Mouse (Mus musculus) liver, postnatal 0 days (tissue): Measurements from ENCODE around the gene Sh3d19. TPM values are rescaled to one million over a fixed set of nuclear protein-coding genes. Genes with fewer than 3 reads are reported as not detected.

ENCODE experiments used
- ATAC-seq: fragments of 200-750 bp; cut with Nextera tagmentation; 2 replicates; pipeline ENCODE4 v1.8.0; 2017; ENCODE audit warnings: mild to moderate bottlenecking, moderate library complexity
- DNase-seq: peaks from one replicate; pipeline ENCODE4 v3.0.0-alpha.2; 2016
- H3K27ac ChIP-seq: fragments of 300-500 bp; sonication (generic); 2 replicates; pipeline ENCODE4 v1.5.1; 2014; ENCODE audit warnings: antibody characterized with exemption, moderate library complexity, mild to moderate bottlenecking, low read depth
- H3K27me3 ChIP-seq: fragments of 300-500 bp; sonication (generic); 2 replicates; pipeline ENCODE4 v1.6.1; 2014; ENCODE audit warnings: low read length, control low read depth, mixed read lengths; ENCODE audit not compliant: insufficient read depth
- H3K36me3 ChIP-seq: fragments of 300-500 bp; sonication (generic); replicated peaks from 2 replicates; pipeline ENCODE4 v1.6.1; 2014; ENCODE audit warnings: mild to moderate bottlenecking, control low read depth, low read length, moderate library complexity, mixed read lengths; ENCODE audit not compliant: insufficient read depth
- H3K4me1 ChIP-seq: fragments of 300-500 bp; sonication (generic); 2 replicates; pipeline ENCODE4 v1.6.1; 2014; ENCODE audit warnings: antibody characterized with exemption, mild to moderate bottlenecking, control low read depth; ENCODE audit not compliant: insufficient read depth
- H3K4me2 ChIP-seq: fragments of 300-500 bp; sonication (generic); 2 replicates; pipeline ENCODE4 v1.6.1; 2014; ENCODE audit warnings: low read depth, mild to moderate bottlenecking, low read length, moderate library complexity, mixed read lengths
- H3K4me3 ChIP-seq: fragments of 300-500 bp; sonication (generic); 2 replicates; pipeline ENCODE4 v1.5.1; 2014; ENCODE audit warnings: low read depth, low read length
- H3K9ac ChIP-seq: fragments of 300-500 bp; sonication (generic); replicated peaks from 2 replicates; pipeline ENCODE4 v1.6.1; 2014; ENCODE audit warnings: mild to moderate bottlenecking, moderate library complexity
- H3K9me3 ChIP-seq: fragments of 300-500 bp; sonication (generic); 2 replicates; pipeline ENCODE4 v1.6.1; 2016; ENCODE audit warnings: mild to moderate bottlenecking, control low read depth, low read length, mixed read lengths
- CTCF ChIP-seq: sonication (generic); IDR thresholded peaks from 2 replicates; pipeline ENCODE4 v1.5.1; 2016; ENCODE audit warnings: antibody characterized with exemption, low read depth
- EP300 ChIP-seq: IDR thresholded peaks from 2 replicates; pipeline ENCODE4 v1.6.1; 2016; ENCODE audit warnings: antibody characterized with exemption, low read depth, mild to moderate bottlenecking
- WGBS: fragments of 180-500 bp; shearing (Covaris S2); extraction: QIAGEN DNeasy Blood & Tissue Kit; methylation state at CpG from one replicate; pipeline ENCODE4 v1.1.7; 2014; ENCODE audit not compliant: insufficient replicate concordance; 5-methylcytosine and 5-hydroxymethylcytosine counted together
- polyA plus RNA-seq: library from polyadenylated mRNA; unstranded; fragments of >200 nt; fragmentation: Nextera tagmentation; extraction: Ambion mirVana; gene quantifications from 2 replicates; pipeline ENCODE4 v1.2.1, GENCODE M21; 2015

The Sh3d19 gene
- polyA plus RNA-seq, 1 experiment from 2014 or later, result 11.4 TPM

DNA sequence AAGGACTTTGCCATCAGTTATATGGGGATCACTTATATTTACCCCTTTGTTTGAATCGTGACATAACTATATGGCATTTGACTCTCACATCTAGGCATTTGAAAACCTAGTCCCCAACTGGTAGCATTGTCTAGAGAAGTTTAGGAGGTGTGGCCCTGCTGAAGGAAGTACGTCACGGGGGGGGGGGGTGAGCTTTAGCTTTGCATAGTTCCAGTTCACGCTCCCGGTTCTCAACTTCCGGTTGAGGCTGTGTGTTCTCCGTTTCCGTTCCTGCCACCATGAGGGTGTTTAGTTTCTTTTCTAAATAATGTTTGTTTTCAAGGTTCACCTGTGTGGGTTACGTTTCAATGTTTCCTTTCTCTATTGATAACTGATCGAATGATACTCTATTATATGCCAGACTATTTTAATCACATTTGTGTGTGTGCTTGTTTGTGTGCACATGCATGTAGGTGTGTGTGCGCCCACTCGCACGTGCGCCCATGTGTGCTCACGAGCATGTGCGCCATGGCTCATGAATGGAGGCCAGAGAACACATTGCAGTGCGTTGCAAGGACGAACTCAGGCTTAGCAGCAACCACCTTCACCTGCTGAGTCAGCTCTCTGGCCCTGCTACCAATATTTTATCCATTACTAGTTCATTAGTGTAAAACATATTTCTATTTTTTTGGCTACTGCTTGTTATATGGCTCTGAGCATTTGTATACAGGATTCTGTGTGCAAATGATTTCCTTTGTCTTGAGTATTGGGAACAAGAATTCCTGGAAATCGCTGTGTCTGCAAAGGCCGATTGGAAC lies 54.6 kb downstream of the Sh3d19 start:
- TF ChIP-seq EP300 (no peak), CTCF (no peak)
- WGBS, result 86% methylated on average over 20 of the region's 20 CpGs
- Histone ChIP-seq H3K4me2 (no peak overlapping the region), H3K4me3 (no peak overlapping the region), H3K9ac (no peak overlapping the region), H3K4me1 (no peaks in the 10 kb centered on the region), H3K36me3 (no peaks in the 10 kb centered on the region), H3K9me3 (no peaks in the 10 kb centered on the region), H3K27me3 (no peaks in the 10 kb centered on the region), H3K27ac (no peak overlapping the region)
- DNase-seq (no peak), ATAC-seq (no peak)

GRCm38 (mm10) chr3:86028658-86029375 lies 57.9 kb downstream of the Sh3d19 start:
- H3K9ac ChIP-seq, result no peak overlapping the region
- H3K36me3 ChIP-seq, result no peaks in the 10 kb centered on the region
- H3K4me2 ChIP-seq, result no peak overlapping the region
- H3K27me3 ChIP-seq, result no peaks in the 10 kb centered on the region
- TF ChIP-seq EP300 (no peak), CTCF (no peak)
- H3K4me3 ChIP-seq, result no peak overlapping the region
- H3K27ac ChIP-seq, result no peak overlapping the region
- H3K4me1 ChIP-seq, result no peaks in the 10 kb centered on the region
- no peak for ATAC-seq
- no peaks in the 10 kb centered on the region for H3K9me3 ChIP-seq
- WGBS, result 64% methylated on average over 15 of the region's 15 CpGs
- DNase-seq, result no peak

DNA sequence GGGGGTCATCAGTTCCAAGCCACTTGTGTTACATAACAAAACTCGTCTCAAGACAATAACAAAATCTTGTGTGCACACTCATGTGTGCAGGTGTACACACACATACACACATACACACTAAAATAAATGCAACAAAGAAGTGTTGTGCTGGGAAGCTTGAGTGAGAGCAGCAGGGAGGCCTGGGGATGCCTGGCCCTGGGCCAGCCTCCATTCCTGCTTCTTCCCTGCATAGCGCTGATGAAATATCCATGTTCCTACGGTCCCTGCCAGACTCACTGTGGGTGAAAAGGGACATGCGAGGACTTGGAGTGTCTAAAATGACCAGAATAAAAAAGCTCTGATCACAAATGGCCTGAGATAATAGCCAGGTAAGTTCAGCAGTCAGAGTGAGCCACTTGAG lies 59.7 kb downstream of the Sh3d19 start:
- no peak for ATAC-seq
- Histone ChIP-seq H3K4me1 (no peaks in the 10 kb centered on the region), H3K9ac (no peak overlapping the region), H3K9me3 (no peaks in the 10 kb centered on the region), H3K27ac (no peak overlapping the region), H3K4me3 (no peak overlapping the region), H3K27me3 (no peaks in the 10 kb centered on the region), H3K36me3 (no peaks in the 10 kb centered on the region), H3K4me2 (no peak overlapping the region)
- no peak for TF ChIP-seq EP300
- WGBS, result 81% methylated on average over 4 of the region's 4 CpGs
- no peak for DNase-seq

GRCm38 (mm10) chr3:86033455-86034090 lies 62.7 kb downstream of the Sh3d19 start:
- 69% methylated on average over 9 of the region's 9 CpGs for WGBS

GRCm38 (mm10) chr3:86037926-86038484 lies 67.1 kb downstream of the Sh3d19 start:
- H3K27ac ChIP-seq, result no peak overlapping the region

More at GRCm38 (mm10) chr3:86033455-86034090, 62.7 kb downstream of the Sh3d19 start:
- TF ChIP-seq CTCF (no peak), EP300 (no peak)
- Histone ChIP-seq H3K9me3 (no peaks in the 10 kb centered on the region), H3K36me3 (no peaks in the 10 kb centered on the region), H3K4me2 (no peak overlapping the region), H3K27me3 (no peaks in the 10 kb centered on the region), H3K4me1 (no peaks in the 10 kb centered on the region), H3K4me3 (no peak overlapping the region), H3K9ac (no peak overlapping the region), H3K27ac (no peak overlapping the region)
- ATAC-seq, result no peak
- DNase-seq, result no peak

GRCm38 (mm10) chr3:86038648-86039047 lies 67.7 kb downstream of the Sh3d19 start:
- TF ChIP-seq CTCF (no peak), EP300 (no peak)
- WGBS, result 61% methylated on average over 3 of the region's 3 CpGs
- Histone ChIP-seq H3K9ac (no peak overlapping the region), H3K4me2 (no peak overlapping the region), H3K4me3 (no peak overlapping the region), H3K9me3 (no peaks in the 10 kb centered on the region), H3K4me1 (no peaks in the 10 kb centered on the region), H3K27me3 (no peaks in the 10 kb centered on the region), H3K27ac (no peak overlapping the region), H3K36me3 (0 out of 2 replicates have a peak, but pooled peaks cover 4% of the 10 kb centered on the region)
- ATAC-seq (no peak), DNase-seq (no peak)

More at GRCm38 (mm10) chr3:86037926-86038484, 67.1 kb downstream of the Sh3d19 start:
- Histone ChIP-seq H3K9me3 (no peaks in the 10 kb centered on the region), H3K4me3 (no peak overlapping the region), H3K9ac (no peak overlapping the region), H3K4me2 (no peak overlapping the region), H3K4me1 (no peaks in the 10 kb centered on the region), H3K36me3 (0 out of 2 replicates have a peak, but pooled peaks cover 4% of the 10 kb centered on the region), H3K27me3 (no peaks in the 10 kb centered on the region)
- DNase-seq (no peak), ATAC-seq (no peak)
- 85% methylated on average over 9 of the region's 9 CpGs for WGBS
- no peak for TF ChIP-seq EP300
- no peak for TF ChIP-seq CTCF
